Mouse (Mus musculus) embryonic facial prominence, embryonic 15.5 days (tissue): Measurements from ENCODE around the gene Arhgap9. TPM values are rescaled to one million over a fixed set of nuclear protein-coding genes. Genes with fewer than 3 reads are reported as not detected.

ENCODE experiments used
- ATAC-seq: fragments of 200-750 bp; cut with Nextera tagmentation; 2 replicates; pipeline ENCODE4 v1.8.0; 2017; ENCODE audit warnings: low read depth, moderate TSS enrichment; ENCODE audit not compliant: insufficient number of reproducible peaks, low FRiP score, low TSS enrichment
- H3K27ac ChIP-seq: fragments of 300-500 bp; sonication (generic); replicated peaks from 2 replicates; pipeline ENCODE4 v1.5.1; 2015; ENCODE audit warnings: mild to moderate bottlenecking, inconsistent platforms
- H3K27me3 ChIP-seq: fragments of 300-500 bp; sonication (generic); 2 replicates; pipeline ENCODE4 v1.6.1; 2015; ENCODE audit warnings: inconsistent platforms
- H3K36me3 ChIP-seq: fragments of 300-500 bp; sonication (generic); 2 replicates; pipeline ENCODE4 v1.6.1; 2015; ENCODE audit warnings: mild to moderate bottlenecking, inconsistent platforms
- H3K4me1 ChIP-seq: fragments of 300-500 bp; sonication (generic); 2 replicates; pipeline ENCODE4 v1.6.1; 2015; ENCODE audit warnings: inconsistent platforms
- H3K4me2 ChIP-seq: fragments of 300-500 bp; sonication (generic); replicated peaks from 2 replicates; pipeline ENCODE4 v1.6.1; 2015; ENCODE audit warnings: mild to moderate bottlenecking, inconsistent platforms
- H3K4me3 ChIP-seq: fragments of 300-500 bp; sonication (generic); replicated peaks from 2 replicates; pipeline ENCODE4 v1.5.1; 2015; ENCODE audit warnings: mild to moderate bottlenecking, inconsistent platforms
- H3K9ac ChIP-seq: fragments of 300-500 bp; sonication (generic); 2 replicates; pipeline ENCODE4 v1.6.1; 2015; ENCODE audit warnings: inconsistent platforms
- H3K9me3 ChIP-seq: fragments of 300-500 bp; sonication (generic); replicated peaks from 2 replicates; pipeline ENCODE4 v1.6.1; 2016; ENCODE audit warnings: inconsistent platforms
- WGBS: fragments of 180-500 bp; shearing (Covaris S2); methylation state at CpG from one replicate; pipeline ENCODE4 v1.1.7; 2015; 5-methylcytosine and 5-hydroxymethylcytosine counted together
- polyA plus RNA-seq: library from polyadenylated mRNA; unstranded; fragments of >200 nt; fragmentation: Nextera tagmentation; extraction: Ambion mirVana; gene quantifications from 2 replicates; pipeline ENCODE4 v1.2.1, GENCODE M21; 2015

Arhgap9 gene
- polyA plus RNA-seq, 1 experiment from 2014 or later, result 5.2 TPM

GRCm38 (mm10) chr10:127326017-127326801, 4.4 kb downstream of the Arhgap9 start:
- WGBS, result 2% methylated on average over 53 of the region's 54 CpGs
- no peak for ATAC-seq
- Histone ChIP-seq H3K9me3 (no peaks in the 10 kb centered on the region), H3K27ac (no peak overlapping the region), H3K4me1 (peaks cover 15% of the 10 kb centered on the region), H3K27me3 (peaks cover 50% of the 10 kb centered on the region), H3K9ac (peak overlapping the region; percentile 10; the same call in 1 of the 2 replicates), H3K4me2 (peak overlapping the region; percentile 77), H3K36me3 (peaks cover 12% of the 10 kb centered on the region), H3K4me3 (peak overlapping the region; percentile 43)

GRCm38 (mm10) chr10:127326828-127327227, 5.1 kb downstream of the Arhgap9 start:
- WGBS, result 4% methylated on average over 29 of the region's 29 CpGs
- H3K9ac ChIP-seq, result peak overlapping the region; percentile 10; the same call in 1 of the 2 replicates
- H3K4me1 ChIP-seq, result peaks cover 15% of the 10 kb centered on the region
- peak overlapping the region; percentile 43 for H3K4me3 ChIP-seq
- no peak overlapping the region for H3K27ac ChIP-seq
- H3K9me3 ChIP-seq, result no peaks in the 10 kb centered on the region
- peaks cover 50% of the 10 kb centered on the region for H3K27me3 ChIP-seq
- peak overlapping the region; percentile 77 for H3K4me2 ChIP-seq
- no peak for ATAC-seq
- H3K36me3 ChIP-seq, result peaks cover 18% of the 10 kb centered on the region

- no peak for ATAC-seq
- H3K27ac ChIP-seq, result no peak overlapping the region
- peaks cover 26% of the 10 kb centered on the region for H3K36me3 ChIP-seq
- WGBS, result 48% methylated on average over 18 of the region's 18 CpGs
- H3K4me3 ChIP-seq, result no peak overlapping the region
- H3K4me1 ChIP-seq, result peaks cover 15% of the 10 kb centered on the region
- H3K27me3 ChIP-seq, result peaks cover 50% of the 10 kb centered on the region
- H3K4me2 ChIP-seq, result no peak overlapping the region
- no peaks in the 10 kb centered on the region for H3K9me3 ChIP-seq
- no peak overlapping the region for H3K9ac ChIP-seq
Measured at GRCm38 (mm10) chr10:127327461-127328145, 5.8 kb downstream of the Arhgap9 start.

GRCm38 (mm10) chr10:127330212-127330611, 8.4 kb downstream of the Arhgap9 start:
- H3K27ac ChIP-seq, result no peak overlapping the region
- H3K4me1 ChIP-seq, result peaks cover 15% of the 10 kb centered on the region
- H3K27me3 ChIP-seq, result peaks cover 44% of the 10 kb centered on the region
- WGBS, result 73% methylated on average over 7 of the region's 7 CpGs
- peaks cover 48% of the 10 kb centered on the region for H3K36me3 ChIP-seq
- no peak overlapping the region for H3K4me2 ChIP-seq
- H3K4me3 ChIP-seq, result no peak overlapping the region
- no peak for ATAC-seq
- no peak overlapping the region for H3K9ac ChIP-seq
- no peaks in the 10 kb centered on the region for H3K9me3 ChIP-seq

- Histone ChIP-seq H3K27ac (no peak overlapping the region), H3K36me3 (peaks cover 67% of the 10 kb centered on the region), H3K9ac (no peak overlapping the region), H3K9me3 (no peaks in the 10 kb centered on the region), H3K4me3 (no peak overlapping the region), H3K27me3 (peaks cover 26% of the 10 kb centered on the region), H3K4me1 (no peaks in the 10 kb centered on the region), H3K4me2 (no peak overlapping the region)
- no peak for ATAC-seq
- 40% methylated on average over 31 of the region's 31 CpGs for WGBS
Measured at GRCm38 (mm10) chr10:127332211-127332874, 10.6 kb downstream of the Arhgap9 start.

GRCm38 (mm10) chr10:127333152-127333551, 11.4 kb downstream of the Arhgap9 start:
- no peaks in the 10 kb centered on the region for H3K9me3 ChIP-seq
- H3K9ac ChIP-seq, result no peak overlapping the region
- peaks cover 67% of the 10 kb centered on the region for H3K36me3 ChIP-seq
- no peak overlapping the region for H3K27ac ChIP-seq
- ATAC-seq, result no peak
- H3K4me1 ChIP-seq, result 0 out of 2 replicates have a peak, but pooled peaks cover 2% of the 10 kb centered on the region
- peaks cover 18% of the 10 kb centered on the region for H3K27me3 ChIP-seq
- no peak overlapping the region for H3K4me3 ChIP-seq
- WGBS, result 59% methylated on average over 5 of the region's 5 CpGs
- no peak overlapping the region for H3K4me2 ChIP-seq

- H3K36me3 ChIP-seq, result peaks cover 64% of the 10 kb centered on the region
- peaks cover under 1% of the 10 kb centered on the region; the same call in 1 of the 2 replicates for H3K27me3 ChIP-seq
- no peak overlapping the region for H3K27ac ChIP-seq
- no peaks in the 10 kb centered on the region for H3K9me3 ChIP-seq
- no peak overlapping the region for H3K4me3 ChIP-seq
- ATAC-seq, result no peak
- WGBS, result 67% methylated on average over 1 of the region's 1 CpGs
- H3K4me2 ChIP-seq, result no peak overlapping the region
- no peak overlapping the region for H3K9ac ChIP-seq
- peaks cover 17% of the 10 kb centered on the region for H3K4me1 ChIP-seq
Measured at GRCm38 (mm10) chr10:127335271-127335670, 13.5 kb downstream of the Arhgap9 start.

- Histone ChIP-seq H3K9me3 (no peaks in the 10 kb centered on the region), H3K4me2 (no peak overlapping the region), H3K36me3 (peaks cover 48% of the 10 kb centered on the region), H3K27me3 (no peaks in the 10 kb centered on the region; the same call in 1 of the 2 replicates), H3K4me1 (peaks cover 28% of the 10 kb centered on the region), H3K9ac (no peak overlapping the region), H3K4me3 (no peak overlapping the region), H3K27ac (no peak overlapping the region)
- ATAC-seq, result no peak
- 56% methylated on average over 5 of the region's 5 CpGs for WGBS
Measured at GRCm38 (mm10) chr10:127336952-127337351, 15.2 kb downstream of the Arhgap9 start.

GRCm38 (mm10) chr10:127337536-127338099, 15.9 kb downstream of the Arhgap9 start:
- H3K27me3 ChIP-seq, result no peaks in the 10 kb centered on the region; the same call in 1 of the 2 replicates
- H3K9ac ChIP-seq, result no peak overlapping the region
- H3K4me1 ChIP-seq, result peaks cover 31% of the 10 kb centered on the region
- no peak overlapping the region; the same call in 1 of the 2 replicates for H3K27ac ChIP-seq
- WGBS, result 74% methylated on average over 6 of the region's 6 CpGs
- ATAC-seq, result no peak
- H3K4me3 ChIP-seq, result no peak overlapping the region
- peaks cover 41% of the 10 kb centered on the region for H3K36me3 ChIP-seq
- H3K4me2 ChIP-seq, result no peak overlapping the region
- no peaks in the 10 kb centered on the region for H3K9me3 ChIP-seq

- Histone ChIP-seq H3K27ac (peak overlapping the region; percentile 96), H3K4me2 (peak overlapping the region; percentile 93), H3K9ac (0 out of 2 replicates have a peak overlapping the region, but pooled peaks have one; percentile 28), H3K9me3 (no peaks in the 10 kb centered on the region), H3K4me1 (peaks cover 31% of the 10 kb centered on the region), H3K4me3 (peak overlapping the region; percentile 56), H3K36me3 (peaks cover 27% of the 10 kb centered on the region), H3K27me3 (no peaks in the 10 kb centered on the region)
- ATAC-seq, result peak; percentile 67
- 0% methylated on average over 31 of the region's 31 CpGs for WGBS
Measured at GRCm38 (mm10) chr10:127338930-127339682, 17.3 kb downstream of the Arhgap9 start.
